Mouse (Mus musculus) olfactory bulb, adult 2 months (tissue): ENCODE results near the gene Olfr750. TPM values are rescaled to one million over a fixed set of nuclear protein-coding genes. Genes with fewer than 3 reads are reported as not detected.

ENCODE experiments used
- H3K27ac ChIP-seq: fragments of 200-500 bp; 2 replicates; pipeline ENCODE4 v1.5.1; 2012; ENCODE audit warnings: low read depth, low read length; ENCODE audit not compliant: insufficient read depth
- H3K4me1 ChIP-seq: fragments of 200-500 bp; 2 replicates; pipeline ENCODE4 v1.6.1; 2012; ENCODE audit warnings: low read length; ENCODE audit not compliant: control insufficient read depth, insufficient read depth
- H3K4me3 ChIP-seq: fragments of 200-500 bp; 2 replicates; pipeline ENCODE4 v1.5.1; 2012; ENCODE audit warnings: mild to moderate bottlenecking, low read depth, low read length, moderate library complexity; ENCODE audit not compliant: insufficient read depth
- CTCF ChIP-seq: fragments of 200-500 bp; IDR thresholded peaks from 2 replicates; pipeline ENCODE4 v1.5.1; 2012; ENCODE audit warnings: low read depth, mild to moderate bottlenecking, low read length, moderate library complexity; ENCODE audit not compliant: insufficient read depth
- POLR2A ChIP-seq: fragments of 200-500 bp; IDR thresholded peaks from 2 replicates; pipeline ENCODE4 v1.6.1; 2012; ENCODE audit warnings: mild to moderate bottlenecking, low read depth, low read length, moderate library complexity; ENCODE audit not compliant: insufficient read depth
- WGBS: fragments of 180-500 bp; shearing (Covaris S2); methylation state at CpG from one replicate; pipeline ENCODE4 v1.1.7; 2018; 5-methylcytosine and 5-hydroxymethylcytosine counted together
- polyA plus RNA-seq: library from polyadenylated mRNA; stranded (reverse); fragments of >200 nt; gene quantifications from 2 replicates; pipeline ENCODE4 v1.2.4, GENCODE M21; 2012; ENCODE audit warnings: low replicate concordance; ENCODE audit not compliant: missing spikeins, insufficient read depth, insufficient read length

Olfr750 gene
- polyA plus RNA-seq, 1 experiment, result not detected

DNA sequence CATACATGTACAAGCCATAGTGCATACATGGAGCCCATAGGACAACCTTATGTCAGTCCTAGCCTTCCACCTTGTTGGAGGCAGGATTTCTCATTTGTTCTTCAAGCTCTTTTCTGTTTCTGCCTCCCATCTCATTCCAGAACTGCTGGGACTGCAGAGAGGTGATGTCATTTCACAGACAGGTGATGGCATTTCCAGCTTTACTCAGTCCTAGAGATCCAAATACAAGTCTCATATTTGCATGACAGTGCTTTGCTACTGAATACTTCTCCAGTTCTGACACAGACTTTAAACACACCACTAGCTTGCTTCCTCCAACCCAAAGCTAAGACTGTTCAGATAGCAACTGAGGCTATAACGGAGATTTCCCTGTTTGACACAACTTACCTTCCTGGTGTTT lies 4.9 kb upstream of the Olfr750 start:
- no peaks in the 10 kb centered on the region; the same call in 1 of the 2 replicates for H3K4me1 ChIP-seq
- no peak overlapping the region for H3K4me3 ChIP-seq
- 93% methylated on average over 1 of the region's 1 CpGs for WGBS
- H3K27ac ChIP-seq, result no peak overlapping the region
- TF ChIP-seq POLR2A, result no peak
- no peak for TF ChIP-seq CTCF

DNA sequence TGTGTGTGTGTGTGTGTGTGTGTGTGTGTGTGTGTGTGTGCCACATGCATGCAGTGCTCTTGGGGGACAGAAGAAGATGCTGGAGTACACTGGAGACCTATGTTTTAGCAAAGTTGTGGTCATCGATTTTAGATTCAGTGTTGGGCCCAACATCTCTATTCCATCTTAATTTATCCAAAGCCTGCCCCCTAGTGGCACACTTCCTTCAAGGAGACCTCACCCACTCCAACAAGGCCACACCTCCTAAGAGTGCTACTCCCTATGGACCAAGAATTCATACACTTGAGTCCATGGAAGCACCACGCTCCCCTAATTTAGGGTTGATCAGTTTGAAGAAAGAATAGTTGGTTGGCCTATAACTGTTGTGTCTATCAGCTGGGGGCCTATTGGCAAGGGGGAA lies 4.6 kb downstream of the Olfr750 start:
- WGBS, result 94% methylated on average over 2 of the region's 2 CpGs
- H3K4me3 ChIP-seq, result no peak overlapping the region
- TF ChIP-seq POLR2A (no peak), CTCF (no peak)
- H3K27ac ChIP-seq, result no peak overlapping the region
- H3K4me1 ChIP-seq, result peaks cover 7% of the 10 kb centered on the region; the same call in 1 of the 2 replicates

DNA sequence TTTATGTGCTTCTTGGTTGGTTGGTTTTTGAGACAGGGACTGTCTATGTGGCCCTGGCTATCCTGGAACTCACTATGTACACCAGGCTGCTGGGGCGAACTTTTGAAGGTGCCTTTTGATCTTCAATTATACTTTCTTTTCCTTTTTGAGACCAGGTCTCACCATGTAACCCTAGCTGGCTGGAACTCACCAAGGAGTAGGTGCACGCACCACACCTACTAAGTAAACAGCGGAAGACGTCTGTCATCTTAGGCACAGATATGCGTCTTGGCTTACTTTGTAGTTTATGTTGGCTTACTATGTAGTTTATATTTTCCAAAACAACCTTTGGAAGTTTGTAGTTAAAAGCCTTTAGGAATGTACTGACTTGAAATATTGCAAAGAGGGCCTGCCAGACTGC lies 5.3 kb downstream of the Olfr750 start:
- no peak for TF ChIP-seq CTCF
- TF ChIP-seq POLR2A, result no peak
- 94% methylated on average over 5 of the region's 5 CpGs for WGBS
- Histone ChIP-seq H3K4me3 (no peak overlapping the region), H3K27ac (no peak overlapping the region), H3K4me1 (peaks cover 7% of the 10 kb centered on the region; the same call in 1 of the 2 replicates)

DNA sequence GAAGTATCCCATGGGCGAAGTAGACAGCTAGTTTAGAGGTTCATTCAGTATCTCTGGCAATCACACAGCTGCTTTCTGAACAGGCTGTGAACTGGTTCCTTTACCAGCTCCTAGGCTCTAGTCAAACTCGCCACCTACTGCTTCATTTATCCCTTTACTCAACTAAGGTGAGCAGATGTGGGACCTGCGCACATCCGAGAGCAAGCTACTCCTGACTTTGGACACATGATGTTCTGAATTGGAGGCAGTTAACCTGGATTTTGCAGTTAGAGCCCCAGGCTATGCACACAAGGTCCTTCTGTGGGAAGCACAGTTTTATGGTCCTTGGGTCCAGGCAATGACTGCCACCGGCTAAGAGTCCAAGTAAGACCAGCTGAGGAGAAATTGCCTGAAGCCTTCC lies 13.5 kb downstream of the Olfr750 start:
- TF ChIP-seq POLR2A (no peak), CTCF (no peak)
- Histone ChIP-seq H3K4me3 (no peak overlapping the region), H3K27ac (no peak overlapping the region), H3K4me1 (no peaks in the 10 kb centered on the region)
- WGBS, result 95% methylated on average over 5 of the region's 5 CpGs

DNA sequence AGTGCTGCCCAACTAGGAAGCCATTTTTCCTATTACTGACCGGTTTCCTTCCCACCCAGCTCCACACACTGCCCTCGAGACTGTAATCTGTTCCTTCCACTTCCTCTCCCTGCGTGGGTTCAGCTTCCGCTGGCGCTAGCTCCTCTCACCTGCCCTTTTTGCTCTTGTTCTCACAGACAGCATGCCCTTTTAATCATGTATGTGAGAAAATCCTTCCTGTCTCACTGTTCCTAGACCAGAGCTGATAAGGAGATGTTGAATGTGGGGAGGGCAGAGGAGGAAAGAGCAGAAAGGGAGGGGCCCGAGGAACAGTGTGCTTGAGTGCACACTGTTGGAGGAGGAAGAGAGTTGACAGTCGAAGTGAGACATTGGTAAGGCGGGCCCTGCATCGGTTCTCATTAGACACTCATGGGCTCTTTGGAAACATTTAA lies 16.8 kb downstream of the Olfr750 start, which contains the start of gene Rnase12:
Gene Rnase12, minus strand, starts transcription at position 261 of the 431 bp plus-strand sequence.
- no peak within 1 kb of the TSS for H3K4me3 ChIP-seq
- H3K27ac ChIP-seq, result no peak within 1 kb of the TSS
- no peaks in the 10 kb centered on the region for H3K4me1 ChIP-seq
- 65% methylated on average over 9 of the region's 9 CpGs for WGBS
- TF ChIP-seq CTCF, result no peak

DNA sequence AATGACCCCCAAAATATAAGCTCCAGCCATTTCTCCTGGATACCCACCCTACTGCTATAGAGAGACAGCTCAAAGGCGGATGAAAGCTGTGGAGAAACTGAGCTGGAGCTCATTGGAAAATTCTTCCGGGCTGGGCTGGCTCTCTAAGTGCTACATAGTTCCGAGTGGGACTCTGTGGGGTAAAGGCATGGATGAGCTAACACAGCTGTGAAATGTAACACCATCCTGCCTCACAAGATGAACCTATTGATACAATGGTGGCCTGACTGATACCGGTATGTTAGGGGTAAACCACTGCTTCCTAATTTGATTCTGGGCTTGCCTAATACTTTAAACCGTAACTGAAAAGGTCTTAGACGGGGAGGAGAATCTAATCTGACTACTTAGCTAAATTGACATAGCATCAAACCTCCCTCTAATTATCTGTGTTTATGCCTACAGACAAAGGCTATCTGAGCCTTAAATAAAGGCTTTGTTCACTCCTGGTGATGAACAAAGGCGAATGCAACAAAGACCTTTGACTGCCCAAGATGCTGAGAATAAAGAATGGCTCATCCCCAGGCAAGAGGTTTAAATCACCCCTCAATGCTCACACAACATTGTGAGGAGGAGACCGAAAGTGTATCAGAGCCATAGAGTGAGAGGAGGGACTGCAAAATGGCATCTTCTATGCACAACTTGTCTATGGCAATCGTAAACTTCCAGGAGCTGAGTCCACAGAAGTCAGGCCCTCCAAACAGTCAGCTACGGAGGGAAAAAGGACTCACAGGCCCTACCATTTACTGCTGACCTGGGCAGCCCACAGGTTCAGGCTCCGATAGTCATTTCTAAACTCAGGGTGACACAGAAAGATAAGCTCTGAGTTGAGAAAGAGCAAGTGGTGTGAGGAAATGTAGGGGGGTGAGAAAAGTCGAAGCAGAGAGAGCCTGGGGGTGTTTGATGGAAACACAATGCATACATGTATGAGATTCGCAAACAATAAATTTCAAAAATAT lies 19.7 kb downstream of the Olfr750 start:
- 52% methylated on average over 13 of the region's 13 CpGs for WGBS
- Histone ChIP-seq H3K4me3 (no peak overlapping the region), H3K4me1 (no peaks in the 10 kb centered on the region), H3K27ac (no peak overlapping the region)
- TF ChIP-seq POLR2A (no peak), CTCF (no peak)

DNA sequence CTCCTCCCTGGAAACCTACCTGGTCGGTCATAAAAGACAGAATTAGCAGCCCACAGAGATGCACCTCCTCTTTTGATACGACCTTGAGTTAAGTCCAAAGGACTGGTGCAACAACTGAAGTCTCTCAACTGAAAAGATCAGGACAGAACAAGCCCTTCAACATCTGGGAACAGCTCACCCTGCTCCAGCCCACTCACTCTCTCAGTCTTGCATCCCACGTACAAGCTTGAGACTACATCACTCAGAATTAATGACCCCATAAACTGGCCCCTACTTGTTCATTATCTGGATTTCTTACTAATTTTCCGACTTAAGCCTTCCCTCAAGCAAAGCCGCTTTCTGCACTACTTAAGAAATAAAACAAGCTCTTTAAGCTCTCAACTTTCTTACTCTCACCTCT lies 21.1 kb downstream of the Olfr750 start:
- no peak for TF ChIP-seq POLR2A
- TF ChIP-seq CTCF, result no peak
- Histone ChIP-seq H3K4me3 (no peak overlapping the region), H3K27ac (no peak overlapping the region), H3K4me1 (no peaks in the 10 kb centered on the region)
- 58% methylated on average over 5 of the region's 5 CpGs for WGBS

DNA sequence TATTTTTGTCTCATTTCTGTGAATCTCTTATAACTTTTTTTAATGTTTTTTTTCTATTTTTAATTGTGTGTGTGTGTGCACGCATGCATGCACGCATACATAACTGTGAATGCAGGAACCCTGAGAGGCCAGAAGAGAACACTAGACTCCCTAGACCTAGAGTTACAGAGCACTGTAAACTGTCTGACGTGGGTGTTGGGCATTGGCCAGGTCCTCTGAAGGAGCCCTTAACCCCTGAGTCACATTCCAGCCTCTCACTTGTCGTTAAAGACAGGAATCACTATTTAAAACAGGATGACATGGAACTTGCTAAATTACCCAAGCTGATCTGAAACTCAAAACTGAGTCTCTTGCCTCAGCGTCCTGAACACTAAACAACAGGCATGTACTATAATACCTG lies 22.3 kb downstream of the Olfr750 start:
- 46% methylated on average over 5 of the region's 5 CpGs for WGBS
- Histone ChIP-seq H3K4me1 (no peaks in the 10 kb centered on the region), H3K4me3 (no peak overlapping the region), H3K27ac (no peak overlapping the region)
- TF ChIP-seq CTCF (no peak), POLR2A (no peak)

DNA sequence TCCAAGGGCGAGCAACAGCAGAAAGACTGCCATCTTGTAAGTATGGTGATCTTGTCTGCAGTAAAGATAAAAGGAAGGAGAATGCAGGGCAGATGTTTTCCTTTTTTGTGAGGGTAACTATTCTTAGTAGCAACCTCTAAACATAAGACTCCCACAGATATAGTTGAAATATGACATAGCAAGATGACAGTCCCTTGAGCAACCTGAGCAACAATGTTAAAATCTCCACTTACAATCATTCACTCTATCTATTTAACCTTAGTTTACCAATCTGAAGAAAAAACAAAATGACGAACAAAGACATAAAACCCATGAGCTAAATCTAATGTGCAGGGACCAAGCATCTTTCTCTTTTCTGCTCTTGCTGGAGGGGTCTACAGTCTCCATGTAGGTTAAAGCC lies 24.2 kb downstream of the Olfr750 start, which contains the start of gene Rnase11:
Gene Rnase11, minus strand, starts transcription at position 101 of the 400 bp plus-strand sequence.
- Histone ChIP-seq H3K27ac (no peak within 1 kb of the TSS), H3K4me3 (no peak within 1 kb of the TSS), H3K4me1 (no peaks in the 10 kb centered on the region)
- TF ChIP-seq CTCF (no peak), POLR2A (no peak)
- 89% methylated on average over 2 of the region's 2 CpGs for WGBS
